ENCODE assay signal across 13 mouse cellular contexts in the genomic region with DNA sequence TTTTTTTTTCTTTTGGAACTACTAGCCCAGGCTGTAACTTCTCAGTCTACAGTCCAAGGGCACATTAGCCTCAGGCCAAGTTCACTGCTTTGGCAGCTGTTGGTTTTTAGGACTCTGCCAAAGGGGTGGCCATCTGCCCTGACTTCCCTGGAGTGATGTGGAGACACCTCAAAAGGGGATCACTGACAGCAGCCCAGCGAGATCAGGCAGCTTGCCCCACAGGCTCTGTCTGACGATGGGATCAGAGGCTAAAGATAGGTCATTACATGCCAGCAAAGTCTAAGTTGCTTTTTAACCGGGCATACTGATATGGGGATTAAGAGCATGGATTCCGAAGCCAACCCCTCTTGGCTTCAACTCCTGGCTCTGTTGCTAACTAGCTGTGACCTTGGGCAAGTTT. TPM values are rescaled to one million over a fixed set of nuclear protein-coding genes. Genes with fewer than 3 reads are reported as not detected.
A peak's percentile ranks its signal among the peaks of the same experiment; 100 is the strongest.
DNase-seq lines count a peak whose midpoint lies in the region; ATAC-seq and TF ChIP-seq lines count a peak whose summit lies in the region.
"Had no signal": no experiment of that assay in that cellular context is flagged by ENCODE, and none has a peak within 500 bp of the region (broad histone marks: within the 10 kb centered on the region; RNA-seq: fewer than 3 reads in every experiment).

No protein-coding gene starts in this region.

- no peak overlapping the region for H3K4me3 ChIP-seq in midbrain, embryonic 11.5 days (ENCODE audit: low read depth, low read length)
- H3K4me3 ChIP-seq in midbrain, postnatal 0 days (ENCODE audit: low read depth, low read length), result no peak overlapping the region
- H3K4me3 ChIP-seq in limb, embryonic 10.5 days, result no peak overlapping the region
- H3K4me3 ChIP-seq: embryonic facial prominence, embryonic 15.5 days; limb, embryonic 13.5 days; midbrain, embryonic 10.5 days; stomach, embryonic 15.5 days had no signal

- no peaks in the 10 kb centered on the region for H3K27me3 ChIP-seq in midbrain, embryonic 11.5 days (ENCODE audit: control insufficient read depth, insufficient read depth, low read length)
- H3K27me3 ChIP-seq in midbrain, postnatal 0 days (ENCODE audit: insufficient read depth, low read length), result no peaks in the 10 kb centered on the region
- no peaks in the 10 kb centered on the region for H3K27me3 ChIP-seq in limb, embryonic 10.5 days (ENCODE audit: low read depth, poor library complexity, severe bottlenecking)
- H3K27me3 ChIP-seq: embryonic facial prominence, embryonic 15.5 days; limb, embryonic 13.5 days; stomach, embryonic 15.5 days had no signal

- H3K9ac ChIP-seq in midbrain, embryonic 11.5 days (ENCODE audit: low read length), result no peak overlapping the region
- no peak overlapping the region for H3K9ac ChIP-seq in midbrain, postnatal 0 days (replicated peaks; ENCODE audit: low read length, poor library complexity, severe bottlenecking)
- H3K9ac ChIP-seq: embryonic facial prominence, embryonic 15.5 days; limb, embryonic 13.5 days; stomach, embryonic 15.5 days had no signal

- peak; percentile 62 for DNase-seq in adrenal gland, postnatal 14 days
- DNase-seq in adrenal gland, adult 8-10 months, result no peak
- DNase-seq in midbrain, embryonic 11.5 days (ENCODE audit: low spot score, missing footprints), result peak; percentile 69
- DNase-seq in midbrain, postnatal 0 days (ENCODE audit: low spot score), result no peak
- peak; percentile 62 to 69 for DNase-seq in heart, postnatal 14 days
- no peak for DNase-seq in limb, embryonic 10.5 days (ENCODE audit: low spot score)
- DNase-seq in left cerebral cortex, postnatal 36 days (ENCODE audit: low spot score in 2 of 2), result no peak
- DNase-seq in spleen, adult 12 weeks (ENCODE audit: low spot score), result no peak

- no peak for ATAC-seq in midbrain, embryonic 11.5 days (ENCODE audit: low FRiP score)
- ATAC-seq in midbrain, postnatal 0 days (ENCODE audit: low FRiP score), result no peak

- no peaks in the 10 kb centered on the region for H3K36me3 ChIP-seq in midbrain, embryonic 11.5 days (ENCODE audit: control insufficient read depth, insufficient read depth, low read length)
- H3K36me3 ChIP-seq in midbrain, postnatal 0 days (ENCODE audit: insufficient read depth, low read length), result no peaks in the 10 kb centered on the region
- H3K36me3 ChIP-seq in limb, embryonic 10.5 days, result no peaks in the 10 kb centered on the region
- H3K36me3 ChIP-seq: embryonic facial prominence, embryonic 15.5 days; limb, embryonic 13.5 days; midbrain, embryonic 10.5 days; stomach, embryonic 15.5 days had no signal

- TF ChIP-seq CTCF in midbrain, postnatal 0 days (IDR thresholded peaks at IDR 0.05), result no peak

- no peaks in the 10 kb centered on the region for H3K9me3 ChIP-seq in midbrain, embryonic 11.5 days (ENCODE audit: control insufficient read depth, low read length)
- H3K9me3 ChIP-seq in midbrain, postnatal 0 days (ENCODE audit: low read length), result no peaks in the 10 kb centered on the region
- H3K9me3 ChIP-seq in limb, embryonic 10.5 days (replicated peaks), result no peaks in the 10 kb centered on the region
- H3K9me3 ChIP-seq: embryonic facial prominence, embryonic 15.5 days; limb, embryonic 13.5 days; midbrain, embryonic 10.5 days; stomach, embryonic 15.5 days had no signal

- H3K27ac ChIP-seq in midbrain, embryonic 11.5 days (ENCODE audit: low read depth, low read length), result no peak overlapping the region
- no peak overlapping the region for H3K27ac ChIP-seq in midbrain, postnatal 0 days (ENCODE audit: low read depth, low read length)
- H3K27ac ChIP-seq in limb, embryonic 10.5 days, result no peak overlapping the region
- H3K27ac ChIP-seq: embryonic facial prominence, embryonic 15.5 days; kidney, postnatal 0 days; limb, embryonic 13.5 days; midbrain, embryonic 10.5 days; stomach, embryonic 15.5 days had no signal

- no peak overlapping the region for H3K4me2 ChIP-seq in midbrain, embryonic 11.5 days
- H3K4me2 ChIP-seq in midbrain, postnatal 0 days (ENCODE audit: low read depth, low read length, poor library complexity, severe bottlenecking), result no peak overlapping the region
- H3K4me2 ChIP-seq: embryonic facial prominence, embryonic 15.5 days; limb, embryonic 13.5 days; stomach, embryonic 15.5 days had no signal

- 76% methylated on average over 4 of the region's 4 CpGs for whole genome bisulfite sequencing in midbrain, embryonic 11.5 days
- 58% methylated on average over 4 of the region's 4 CpGs for WGBS in midbrain, postnatal 0 days
- WGBS in limb, embryonic 10.5 days, result 76% methylated on average over 4 of the region's 4 CpGs

- H3K4me1 ChIP-seq in midbrain, embryonic 11.5 days (ENCODE audit: control insufficient read depth, insufficient read depth, low read length), result peaks cover 13% of the 10 kb centered on the region
- H3K4me1 ChIP-seq in midbrain, postnatal 0 days (ENCODE audit: insufficient read depth, low read length), result peaks cover 11% of the 10 kb centered on the region
- peaks cover 6% of the 10 kb centered on the region; the same call in 1 of the 2 replicates for H3K4me1 ChIP-seq in limb, embryonic 10.5 days
- H3K4me1 ChIP-seq: stomach, embryonic 15.5 days had no signal

- intact Hi-C loops in heart, postnatal 14 days (cut with DNase I), result no loop called here
- intact Hi-C loops in left cerebral cortex, postnatal 36 days (cut with DNase I), result no loop called here

RNA-seq across cellular contexts. Expression of a gene that starts 38.9 kb away (rescaled TPM):
- 7.5 and 9.6 TPM in 2 replicates for total RNA-seq in adrenal gland, postnatal 14 days (2021)
- 1 to 10 TPM; 6.1 to 9.9 (median 7.6) TPM for total RNA-seq in adrenal gland, adult 8-10 months (2022)
- polyA plus RNA-seq in midbrain, embryonic 11.5 days (2014; fragmentation: Nextera tagmentation; extraction: Ambion mirVana), result 179 and 186 TPM in 2 replicates
- 229 and 248 TPM in 2 replicates for total RNA-seq in midbrain, postnatal 0 days (2014; rRNA removed)
- 294 and 310 TPM in 2 replicates for polyA plus RNA-seq in midbrain, postnatal 0 days (2015; fragmentation: Nextera tagmentation; extraction: Ambion mirVana)
- total RNA-seq in heart, postnatal 14 days (2021), result not detected
- polyA plus RNA-seq in limb, embryonic 10.5 days (2016; fragmentation: Nextera tagmentation; extraction: Ambion mirVana), result 0.11 and 0.15 TPM in 2 replicates
- 100 to 1,000 TPM; 209 to 221 TPM for total RNA-seq in left cerebral cortex, postnatal 36 days (2021)

RNA-seq across cellular contexts. Expression of a gene that starts 39.4 kb away (rescaled TPM):
- 79.8 and 82.3 TPM in 2 replicates for total RNA-seq in adrenal gland, postnatal 14 days (2021)
- 10 to 100 TPM; 44.2 to 83.0 (median 65.5) TPM for total RNA-seq in adrenal gland, adult 8-10 months (2022)
- 73.5 and 79.6 TPM in 2 replicates for polyA plus RNA-seq in midbrain, embryonic 11.5 days (2014; fragmentation: Nextera tagmentation; extraction: Ambion mirVana)
- total RNA-seq in midbrain, postnatal 0 days (2014; rRNA removed), result 64.1 and 68.1 TPM in 2 replicates
- 81.8 and 83.0 TPM in 2 replicates for polyA plus RNA-seq in midbrain, postnatal 0 days (2015; fragmentation: Nextera tagmentation; extraction: Ambion mirVana)
- 10 to 100 TPM; 64.9 to 75.1 TPM for total RNA-seq in heart, postnatal 14 days (2021)
- 75.4 and 89.8 TPM in 2 replicates for polyA plus RNA-seq in limb, embryonic 10.5 days (2016; fragmentation: Nextera tagmentation; extraction: Ambion mirVana)
- total RNA-seq in left cerebral cortex, postnatal 36 days (2021), result 10 to 100 TPM; 68.1 to 78.8 TPM

Comparison
In these comparisons a context has a peak if more than half of its experiments do, and no peak if none do; other contexts are left out.
1. DNase-seq: peak in adrenal gland, postnatal 14 days (single experiment), midbrain, embryonic 11.5 days (single experiment) and heart, postnatal 14 days (2 of 2); none in adrenal gland, adult 8-10 months (single experiment), midbrain, postnatal 0 days (single experiment), limb, embryonic 10.5 days (single experiment), left cerebral cortex, postnatal 36 days (0 of 2) and spleen, adult 12 weeks (single experiment).
2. RNA of a gene that starts 38.9 kb away (total RNA-seq): 229 to 248 TPM in midbrain, postnatal 0 days and 209 to 221 TPM in left cerebral cortex, postnatal 36 days; 6.1 to 9.9 TPM in adrenal gland, adult 8-10 months, 7.5 to 9.6 TPM in adrenal gland, postnatal 14 days and not detected in heart, postnatal 14 days; every median in the first group is over 10 times any median in the second.